Mouse (Mus musculus) heart, embryonic 14.5 days (tissue): ENCODE measurements around the gene Rnf113a2. TPM values are rescaled to one million over a fixed set of nuclear protein-coding genes. Genes with fewer than 3 reads are reported as not detected.
A peak's percentile ranks its signal among the peaks of the same experiment; 100 is the strongest.

ENCODE experiments used
- ATAC-seq: fragments of 200-750 bp; cut with Nextera tagmentation; 2 replicates; pipeline ENCODE4 v1.8.0; 2017; ENCODE audit warnings: low read depth, moderate TSS enrichment; ENCODE audit not compliant: insufficient number of reproducible peaks, insufficient read depth, low FRiP score
- H3K27ac ChIP-seq, 2 experiments: fragments of 200-500 bp in 1 of 2; fragments of 300-500 bp in 1 of 2; sonication (generic) in 1 of 2; replicated peaks in 1 of 2; 2 replicates each; pipeline ENCODE4 v1.5.1; 2012 to 2014; ENCODE audit warnings: low read depth in 2 of 2, low read length in 2 of 2, control low read depth in 1 of 2, mild to moderate bottlenecking in 1 of 2, mixed read lengths in 1 of 2; ENCODE audit not compliant: control insufficient read depth in 1 of 2, insufficient read depth in 1 of 2
- H3K27me3 ChIP-seq: fragments of 300-500 bp; sonication (generic); 2 replicates; pipeline ENCODE4 v1.6.1; 2014; ENCODE audit warnings: mild to moderate bottlenecking, low read length, control low read depth; ENCODE audit not compliant: control insufficient read depth, insufficient read depth
- H3K36me3 ChIP-seq: fragments of 300-500 bp; sonication (generic); 2 replicates; pipeline ENCODE4 v1.6.1; 2014; ENCODE audit warnings: mild to moderate bottlenecking, control low read depth, low read length, mixed read lengths; ENCODE audit not compliant: control insufficient read depth, insufficient read depth
- H3K4me1 ChIP-seq, 2 experiments: fragments of 200-500 bp in 1 of 2; fragments of 300-500 bp in 1 of 2; sonication (generic) in 1 of 2; 2 replicates each; pipeline ENCODE4 v1.6.1; 2012 to 2014; ENCODE audit warnings: low read length in 2 of 2, control low read depth in 1 of 2, mixed read lengths in 1 of 2; ENCODE audit not compliant: control insufficient read depth in 2 of 2, insufficient read depth in 2 of 2
- H3K4me2 ChIP-seq: fragments of 300-500 bp; sonication (generic); 2 replicates; pipeline ENCODE4 v1.6.1; 2014; ENCODE audit warnings: mild to moderate bottlenecking, low read length
- H3K4me3 ChIP-seq, 2 experiments: fragments of 200-500 bp in 1 of 2; fragments of 300-500 bp in 1 of 2; sonication (generic) in 1 of 2; 2 replicates each; pipeline ENCODE4 v1.5.1; 2012 to 2014; ENCODE audit warnings: low read length in 2 of 2, mild to moderate bottlenecking in 2 of 2, control low read depth in 1 of 2, low read depth in 1 of 2, moderate library complexity in 1 of 2; ENCODE audit not compliant: control insufficient read depth in 1 of 2, insufficient read depth in 1 of 2
- H3K9ac ChIP-seq: fragments of 300-500 bp; sonication (generic); 2 replicates; pipeline ENCODE4 v1.6.1; 2014; ENCODE audit warnings: mild to moderate bottlenecking, low read length
- H3K9me3 ChIP-seq: fragments of 300-500 bp; sonication (generic); 2 replicates; pipeline ENCODE4 v1.6.1; 2016; ENCODE audit warnings: low read length, control low read depth; ENCODE audit not compliant: control insufficient read depth
- WGBS: fragments of 180-500 bp; shearing (Covaris S2); extraction: QIAGEN DNeasy Blood & Tissue Kit; methylation state at CpG from one replicate; pipeline ENCODE4 v1.1.7; 2014; 5-methylcytosine and 5-hydroxymethylcytosine counted together
- polyA plus RNA-seq: library from polyadenylated mRNA; unstranded; fragments of >200 nt; fragmentation: Nextera tagmentation; extraction: Ambion mirVana; gene quantifications from 2 replicates; pipeline ENCODE4 v1.2.1, GENCODE M21; 2014

Gene Rnf113a2
- polyA plus RNA-seq: 19.1 and 20.3 TPM in 2 replicates

GRCm38 (mm10) chr12:84416834-84417604 is at the start of gene Rnf113a2:
Rnf113a2 (plus strand) TSS chr12:84417196.
- ATAC-seq: peak; percentile 61; the same call in 1 of the 2 replicates
- peaks cover 5 to 8% of the 10 kb centered on the region in 2 experiments; a peak in 3 of 4 replicates for H3K4me1 ChIP-seq
- peak within 1 kb of the TSS; percentile 26 to 49; a peak in 2 of 4 replicates for H3K27ac ChIP-seq
- peak within 1 kb of the TSS; percentile 82 for H3K4me2 ChIP-seq
- no peaks in the 10 kb centered on the region for H3K36me3 ChIP-seq
- no peaks in the 10 kb centered on the region for H3K9me3 ChIP-seq
- 3% methylated on average over 50 of the region's 50 CpGs for WGBS
- no peaks in the 10 kb centered on the region for H3K27me3 ChIP-seq
- peak within 1 kb of the TSS; percentile 62 to 63 for H3K4me3 ChIP-seq
- peak within 1 kb of the TSS; percentile 78 for H3K9ac ChIP-seq

DNA sequence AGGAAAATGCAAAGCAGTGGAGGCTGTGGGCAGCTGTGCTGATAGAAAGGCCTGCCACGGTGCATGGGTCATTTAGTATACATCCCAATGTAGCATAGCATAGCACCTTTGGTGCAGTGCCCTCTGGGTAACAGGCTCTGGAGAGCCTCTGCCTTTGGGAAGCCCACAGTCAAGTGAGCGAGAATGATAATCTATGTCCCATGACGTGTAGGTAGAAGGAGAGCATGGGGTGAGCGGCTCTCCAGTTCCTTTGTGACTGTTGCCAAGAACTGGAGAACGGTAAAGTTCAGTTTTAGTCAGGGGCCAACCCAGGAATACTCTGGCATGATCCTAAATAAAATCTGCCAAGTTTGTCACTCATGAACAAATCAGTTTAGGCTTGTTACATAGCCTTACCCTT is 45.3 kb upstream of the Rnf113a2 start:
- no peaks in the 10 kb centered on the region for H3K27me3 ChIP-seq
- no peak for ATAC-seq

DNA sequence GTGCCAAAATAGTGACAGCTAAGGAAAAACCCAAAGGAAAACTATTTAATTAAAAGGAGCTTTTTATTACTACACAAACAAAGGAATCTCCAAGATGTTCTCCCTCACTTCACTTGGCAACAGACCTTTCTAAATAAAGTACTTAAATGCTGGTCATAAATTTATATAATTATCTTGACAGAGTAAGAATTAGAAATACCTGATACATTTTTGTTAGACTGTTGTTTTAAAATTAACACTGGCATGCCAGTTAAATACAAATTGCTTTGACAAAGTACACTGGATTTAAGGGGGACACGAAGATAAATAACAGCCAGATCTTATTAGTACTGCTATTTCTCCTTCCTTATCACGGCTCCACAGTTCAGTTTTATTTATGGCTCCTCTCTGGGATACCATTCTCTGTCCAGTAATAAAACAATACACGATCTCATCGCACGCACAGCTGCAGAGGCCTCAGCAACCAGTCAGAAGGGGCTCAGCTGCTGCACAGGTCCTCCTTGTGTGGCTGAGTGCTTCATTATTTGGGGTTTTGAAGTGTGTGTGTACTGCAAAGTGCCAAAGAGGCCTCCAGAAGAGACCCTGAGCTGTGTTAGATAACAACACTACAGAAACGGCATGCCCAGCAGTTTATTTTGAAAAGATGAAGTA is 43.0 kb upstream of the Rnf113a2 start:
- H3K4me2 ChIP-seq: no peak overlapping the region
- H3K9ac ChIP-seq: no peak overlapping the region
- H3K9me3 ChIP-seq: no peaks in the 10 kb centered on the region
- WGBS: 32% methylated on average over 6 of the region's 6 CpGs
- ATAC-seq: no peak
- no peaks in the 10 kb centered on the region for H3K27me3 ChIP-seq
- H3K36me3 ChIP-seq: peaks cover 97% of the 10 kb centered on the region
- H3K4me1 ChIP-seq: peaks cover 5 to 8% of the 10 kb centered on the region in 2 experiments; a peak in 2 of 4 replicates
- H3K27ac ChIP-seq: peak overlapping the region; percentile 34 to 78
- H3K4me3 ChIP-seq: no peak overlapping the region

More for the DNA sequence above, 45.3 kb upstream of the Rnf113a2 start:
- H3K9me3 ChIP-seq: no peaks in the 10 kb centered on the region
- H3K27ac ChIP-seq: no peak overlapping the region
- peaks cover 5 to 8% of the 10 kb centered on the region in 2 experiments; a peak in 2 of 4 replicates for H3K4me1 ChIP-seq
- no peak overlapping the region for H3K4me2 ChIP-seq
- H3K4me3 ChIP-seq: no peak overlapping the region
- 84% methylated on average over 5 of the region's 5 CpGs for WGBS
- no peak overlapping the region for H3K9ac ChIP-seq
- H3K36me3 ChIP-seq: peaks cover 96% of the 10 kb centered on the region

DNA sequence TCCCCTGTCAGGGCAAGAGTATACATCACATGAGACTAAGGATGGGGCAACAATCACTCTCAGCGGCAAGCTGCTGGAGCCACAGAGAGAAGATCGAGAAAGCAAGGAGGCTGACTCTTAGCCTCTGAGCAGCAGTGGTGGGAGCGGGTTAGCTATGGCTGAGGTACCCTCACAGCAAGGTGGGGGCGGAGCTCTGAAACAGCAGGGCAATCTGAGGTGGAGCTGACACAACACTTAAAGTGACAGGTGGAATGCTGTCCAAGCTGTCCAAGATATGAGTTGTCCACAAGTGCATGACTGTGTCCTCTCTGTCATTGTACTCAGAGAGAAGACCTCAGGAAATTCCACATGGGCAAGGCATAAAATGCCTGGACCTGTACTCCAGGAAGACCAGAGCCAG is 34.6 kb upstream of the Rnf113a2 start:
- H3K36me3 ChIP-seq: peaks cover 31% of the 10 kb centered on the region
- H3K4me2 ChIP-seq: peak overlapping the region; percentile 47
- H3K27ac ChIP-seq: peak overlapping the region; percentile 77 to 78
- 31% methylated on average over 4 of the region's 4 CpGs for WGBS
- ATAC-seq: peak; percentile 72; the same call in 1 of the 2 replicates
- no peaks in the 10 kb centered on the region for H3K9me3 ChIP-seq
- H3K4me1 ChIP-seq: peaks cover 28 to 35% of the 10 kb centered on the region in 2 experiments
- peak overlapping the region; percentile 44; the same call in 1 of the 2 replicates for H3K9ac ChIP-seq
- H3K27me3 ChIP-seq: no peaks in the 10 kb centered on the region
- H3K4me3 ChIP-seq: peak overlapping the region; percentile 27 to 44

DNA sequence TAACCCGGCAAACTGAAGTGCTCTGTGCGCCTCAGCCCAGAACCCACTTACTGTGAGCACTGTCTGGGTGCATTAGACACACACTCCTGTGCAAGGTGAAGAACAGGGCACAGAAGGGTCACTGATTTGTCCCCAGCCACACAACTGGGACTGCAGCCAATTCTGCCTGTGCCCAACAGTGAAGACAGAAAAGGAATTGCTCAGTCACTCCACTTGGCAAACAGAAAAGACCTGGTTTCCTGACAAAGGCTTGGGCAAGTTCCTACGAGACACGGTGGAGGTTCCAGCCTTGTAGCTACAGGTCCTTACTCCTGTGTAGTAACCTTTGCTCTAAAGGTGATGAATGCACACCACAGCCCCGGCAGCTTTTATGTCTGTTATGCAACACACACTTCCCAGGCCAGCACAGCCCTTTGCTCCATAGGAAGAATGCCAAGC is 32.3 kb upstream of the Rnf113a2 start:
- peaks cover 29 to 35% of the 10 kb centered on the region in 2 experiments for H3K4me1 ChIP-seq
- 13% methylated on average over 5 of the region's 5 CpGs for WGBS
- no peaks in the 10 kb centered on the region for H3K27me3 ChIP-seq
- no peak overlapping the region for H3K4me3 ChIP-seq
- H3K36me3 ChIP-seq: peaks cover 10% of the 10 kb centered on the region
- no peaks in the 10 kb centered on the region for H3K9me3 ChIP-seq
- H3K9ac ChIP-seq: peak overlapping the region; percentile 32; the same call in 1 of the 2 replicates
- H3K4me2 ChIP-seq: peak overlapping the region; percentile 32; the same call in 1 of the 2 replicates
- peak overlapping the region; percentile 87 to 92 for H3K27ac ChIP-seq
- peak; percentile 81 for ATAC-seq

DNA sequence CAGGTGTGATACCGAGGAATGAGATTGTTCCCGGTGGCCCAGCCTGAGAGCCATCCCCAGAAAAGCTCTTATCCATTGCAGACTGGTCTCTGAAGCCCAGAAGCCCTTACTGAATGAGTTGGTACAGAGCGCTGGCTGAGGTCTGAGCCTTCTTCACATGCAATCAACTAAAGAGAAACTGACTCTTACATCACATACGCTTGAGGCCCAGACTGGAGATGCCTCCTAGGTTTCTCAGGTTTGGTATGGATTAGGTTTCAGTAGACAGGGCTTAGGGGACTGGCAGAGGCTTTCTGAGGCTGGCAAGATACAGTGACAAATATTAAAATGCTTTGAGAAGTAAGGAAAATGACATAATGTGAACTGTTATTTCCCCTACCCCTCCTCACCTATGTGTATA is 31.6 kb upstream of the Rnf113a2 start:
- H3K27me3 ChIP-seq: no peaks in the 10 kb centered on the region
- 83% methylated on average over 4 of the region's 4 CpGs for WGBS
- peaks cover 33 to 37% of the 10 kb centered on the region in 2 experiments for H3K4me1 ChIP-seq
- ATAC-seq: no peak
- H3K27ac ChIP-seq: peak overlapping the region; percentile 87 to 92
- H3K36me3 ChIP-seq: 0 out of 2 replicates have a peak, but pooled peaks cover 5% of the 10 kb centered on the region
- no peaks in the 10 kb centered on the region for H3K9me3 ChIP-seq
- H3K4me3 ChIP-seq: no peak overlapping the region
- no peak overlapping the region for H3K4me2 ChIP-seq
- 0 out of 2 replicates have a peak overlapping the region, but pooled peaks have one; percentile 32 for H3K9ac ChIP-seq

- Histone ChIP-seq H3K9ac (no peak overlapping the region), H3K36me3 (0 out of 2 replicates have a peak, but pooled peaks cover 8% of the 10 kb centered on the region), H3K4me1 (peaks cover 26 to 33% of the 10 kb centered on the region in 2 experiments), H3K4me2 (no peak overlapping the region), H3K4me3 (no peak overlapping the region), H3K27me3 (no peaks in the 10 kb centered on the region), H3K9me3 (no peaks in the 10 kb centered on the region), H3K27ac (no peak overlapping the region)
- ATAC-seq: no peak
- 86% methylated on average over 8 of the region's 8 CpGs for whole genome bisulfite sequencing
Measured at GRCm38 (mm10) chr12:84388097-84388496, 28.9 kb upstream of the Rnf113a2 start.
